ENCODE assay signal across 28 mouse cellular contexts in genomic region chr6:50231288-50231687, GRCm38 (mm10).
"Had no signal": no experiment of that assay in that cellular context is flagged by ENCODE, and none has a peak within 500 bp of the region (broad histone marks: within the 10 kb centered on the region; RNA-seq: fewer than 3 reads in every experiment).

No protein-coding gene starts in this region.

- H3K9me3 ChIP-seq: embryonic facial prominence, embryonic 10.5 days; embryonic facial prominence, embryonic 12.5 days; embryonic facial prominence, embryonic 13.5 days; embryonic facial prominence, embryonic 15.5 days; forebrain, embryonic 10.5 days; forebrain, embryonic 12.5 days; forebrain, embryonic 13.5 days; forebrain, embryonic 15.5 days had no signal

- H3K4me2 ChIP-seq: embryonic facial prominence, embryonic 12.5 days; embryonic facial prominence, embryonic 13.5 days; embryonic facial prominence, embryonic 15.5 days; forebrain, embryonic 12.5 days; forebrain, embryonic 13.5 days; forebrain, embryonic 15.5 days had no signal

- H3K27ac ChIP-seq: embryonic facial prominence, embryonic 10.5 days; embryonic facial prominence, embryonic 12.5 days; embryonic facial prominence, embryonic 13.5 days; embryonic facial prominence, embryonic 15.5 days; forebrain, embryonic 10.5 days; forebrain, embryonic 12.5 days; forebrain, embryonic 13.5 days; forebrain, embryonic 15.5 days; gastrocnemius, adult 2 months; heart, adult 2 months had no signal

- H3K9ac ChIP-seq: embryonic facial prominence, embryonic 12.5 days; embryonic facial prominence, embryonic 13.5 days; embryonic facial prominence, embryonic 15.5 days; forebrain, embryonic 12.5 days; forebrain, embryonic 13.5 days; forebrain, embryonic 15.5 days; forebrain, postnatal 0 days had no signal

- H3K4me3 ChIP-seq: embryonic facial prominence, embryonic 10.5 days; embryonic facial prominence, embryonic 12.5 days; embryonic facial prominence, embryonic 13.5 days; embryonic facial prominence, embryonic 15.5 days; erythroblast, embryonic 14.5 days; forebrain, embryonic 10.5 days; forebrain, embryonic 12.5 days; forebrain, embryonic 13.5 days; forebrain, embryonic 15.5 days; gastrocnemius, adult 2 months; heart, adult 2 months had no signal

- ATAC-seq: forebrain, embryonic 13.5 days; forebrain, embryonic 14.5 days; forebrain, embryonic 15.5 days; forebrain, embryonic 16.5 days; forebrain, postnatal 0 days had no signal

- H3K27me3 ChIP-seq: embryonic facial prominence, embryonic 12.5 days; embryonic facial prominence, embryonic 13.5 days; embryonic facial prominence, embryonic 15.5 days; forebrain, embryonic 12.5 days; forebrain, embryonic 13.5 days; forebrain, embryonic 15.5 days had no signal

- H3K4me1 ChIP-seq: embryonic facial prominence, embryonic 10.5 days; embryonic facial prominence, embryonic 12.5 days; embryonic facial prominence, embryonic 13.5 days; embryonic facial prominence, embryonic 15.5 days; forebrain, embryonic 10.5 days; forebrain, embryonic 12.5 days; forebrain, embryonic 13.5 days; forebrain, embryonic 15.5 days had no signal

- DNase-seq: cerebellum, adult 2 months; cerebellum, adult 8-10 months; cerebellum, adult 9-10 months; cerebellum, adult 9-11 months; cerebellum, postnatal 10 days; cerebellum, postnatal 14 days; cerebellum, postnatal 25 days; cerebellum, postnatal 36 days; embryo, embryonic 11 days; forebrain, postnatal 0 days; gastrocnemius, adult 2 months; gastrocnemius, postnatal 10 days; gastrocnemius, postnatal 14 days; gastrocnemius, postnatal 25 days; gastrocnemius, postnatal 36 days; heart, adult 18-20 months; heart, adult 2 months had no signal

- H3K36me3 ChIP-seq: embryonic facial prominence, embryonic 10.5 days; embryonic facial prominence, embryonic 12.5 days; embryonic facial prominence, embryonic 13.5 days; embryonic facial prominence, embryonic 15.5 days; forebrain, embryonic 10.5 days; forebrain, embryonic 12.5 days; forebrain, embryonic 15.5 days had no signal
